Mouse (Mus musculus): ENCODE data around the gene Prox1.

GRCm38 (mm10) chr1:190127878-190128277 lies 42.6 kb downstream of the Prox1 start:
- TF ChIP-seq CTCF (IDR thresholded peaks at IDR 0.05; ENCODE audit: low read depth, low read length), result no peak
- no peak for TF ChIP-seq POLR2A (IDR thresholded peaks at IDR 0.05; ENCODE audit: borderline replicate concordance, low read depth, low read length)

Data from bone marrow macrophage, adult 2 months (primary cell).